Mouse (Mus musculus) adrenal gland, postnatal 25 days (tissue): ENCODE data around the gene Rapgefl1. TPM values are rescaled to one million over a fixed set of nuclear protein-coding genes. Genes with fewer than 3 reads are reported as not detected.
"Not testable (repeated sequence)": the region's sequence is repeated elsewhere in the genome, so short reads cannot be mapped to it uniquely, and the experiment has no call there.

Source experiments
- DNase-seq: peaks from one replicate; pipeline ENCODE4 v3.0.0; 2021; ENCODE audit warnings: mixed read lengths
- total RNA-seq: library from RNA; stranded (reverse); gene quantifications from 2 replicates; pipeline ENCODE4 v1.2.3, GENCODE M21; 2021

Rapgefl1 gene
- total RNA-seq, 1 experiment from 2014 or later = 0.70 TPM

GRCm38 (mm10) chr11:98816706-98817239 is 19.8 kb upstream of the Rapgefl1 start:
- DNase-seq = no peak

DNA sequence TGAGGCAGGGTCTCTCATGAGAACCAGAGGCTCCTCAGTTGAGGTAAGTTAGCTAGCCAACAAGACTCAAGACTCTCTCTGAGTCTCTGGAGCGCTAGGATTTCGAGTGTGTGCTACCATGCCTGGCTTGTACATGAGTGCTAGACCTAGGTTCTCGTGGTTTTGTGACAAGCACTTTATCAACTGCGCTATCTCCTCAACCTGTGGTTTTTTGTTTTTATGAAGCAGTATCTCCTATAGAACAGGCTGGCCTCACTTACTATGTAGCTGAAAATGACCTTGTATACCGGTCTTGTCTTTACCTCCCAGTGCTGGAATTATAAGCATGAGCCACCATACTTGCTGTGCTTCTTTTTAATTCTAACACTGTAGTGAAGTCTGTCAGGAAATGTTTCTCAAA is 15.6 kb upstream of the Rapgefl1 start:
- no peak for DNase-seq

DNA sequence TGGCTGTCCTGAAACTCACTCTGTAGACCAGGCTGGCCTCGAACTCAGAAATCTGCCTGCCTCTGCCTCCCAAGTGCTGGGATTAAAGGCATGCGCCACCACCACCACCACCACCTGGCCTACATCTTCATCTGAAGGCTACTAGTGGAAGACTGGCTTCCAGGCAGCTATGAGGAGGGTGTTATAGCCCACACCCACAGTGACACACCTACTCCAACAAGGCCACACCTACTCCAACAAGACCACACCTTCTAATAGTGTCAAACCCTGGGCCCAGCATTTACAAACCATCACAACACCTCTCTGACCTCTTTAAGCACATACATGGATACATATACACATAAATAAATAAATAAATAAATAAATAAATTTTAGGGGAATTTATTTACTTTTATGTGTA is 10.5 kb upstream of the Rapgefl1 start:
- DNase-seq = not testable (repeated sequence)

DNA sequence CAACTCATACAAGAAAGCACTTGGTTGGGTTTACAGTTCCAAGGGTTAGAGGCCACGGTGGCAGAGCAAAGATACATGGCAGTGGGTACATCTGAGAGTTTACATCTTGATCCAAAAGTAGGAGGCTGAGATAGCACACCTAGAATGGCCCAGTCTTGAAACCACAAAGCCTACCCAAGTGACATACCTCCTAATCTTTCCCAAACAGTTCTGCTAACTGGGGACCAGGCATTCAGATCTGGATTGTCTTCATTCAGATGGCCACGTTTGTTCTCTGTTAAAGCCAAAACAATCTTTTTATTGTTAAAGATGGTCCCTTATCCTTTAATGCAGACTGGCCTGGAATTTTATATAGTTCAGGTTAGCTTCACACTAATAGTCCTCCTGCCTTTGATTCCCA is 8.7 kb upstream of the Rapgefl1 start:
- DNase-seq = no peak

GRCm38 (mm10) chr11:98829091-98829775 is 7.4 kb upstream of the Rapgefl1 start:
- DNase-seq = no peak

GRCm38 (mm10) chr11:98829875-98830274 is 6.7 kb upstream of the Rapgefl1 start:
- no peak for DNase-seq

GRCm38 (mm10) chr11:98835296-98835695 is 1.3 kb upstream of the Rapgefl1 start:
- no peak for DNase-seq

- no peak for DNase-seq
These were observed 860 bp upstream of the Rapgefl1 start for GRCm38 (mm10) chr11:98835725-98836124.

GRCm38 (mm10) chr11:98836128-98836527 is 457 bp upstream of the Rapgefl1 start:
- DNase-seq = no peak

GRCm38 (mm10) chr11:98837231-98837704 is 683 bp downstream of the Rapgefl1 start:
- DNase-seq = no peak

DNA sequence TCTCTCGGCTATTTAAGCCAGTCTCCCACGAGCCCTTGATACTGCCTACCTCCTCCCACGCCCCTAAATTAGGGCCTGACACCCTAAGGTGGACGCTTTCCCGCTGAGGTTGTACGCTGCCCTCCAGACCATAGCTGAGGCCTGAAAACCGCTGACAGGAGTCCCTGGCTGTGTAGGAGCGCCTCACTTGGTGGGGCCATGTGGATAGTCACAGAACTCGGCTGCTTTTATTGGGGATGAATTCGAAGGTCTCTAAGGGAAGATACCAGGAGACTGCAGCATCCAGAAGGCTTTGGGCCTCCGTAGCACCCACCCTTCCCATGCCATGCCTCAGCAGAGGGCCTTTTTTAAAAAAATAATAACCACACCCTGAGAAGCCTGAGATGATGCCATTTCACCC is 1.3 kb downstream of the Rapgefl1 start:
- DNase-seq = no peak

DNA sequence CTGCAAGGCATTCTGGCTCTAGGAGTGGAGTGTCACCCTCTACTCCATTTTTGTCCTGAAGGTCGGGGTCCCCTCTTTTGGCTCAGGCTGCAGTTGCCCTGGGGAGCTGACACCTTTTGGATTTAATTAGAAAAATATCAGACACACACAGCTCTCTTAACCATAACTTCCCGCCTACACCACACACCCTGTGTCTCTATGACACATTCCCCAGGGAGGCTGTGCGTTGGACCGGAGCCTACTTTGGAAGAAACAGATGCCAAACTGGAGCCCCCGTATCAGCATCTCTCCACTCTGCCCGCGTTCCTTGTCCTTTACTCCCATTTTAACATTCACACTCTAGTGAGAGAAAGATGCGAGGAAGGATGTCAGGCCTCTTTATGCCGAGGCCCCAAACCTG is 1.9 kb downstream of the Rapgefl1 start:
- DNase-seq = no peak

DNA sequence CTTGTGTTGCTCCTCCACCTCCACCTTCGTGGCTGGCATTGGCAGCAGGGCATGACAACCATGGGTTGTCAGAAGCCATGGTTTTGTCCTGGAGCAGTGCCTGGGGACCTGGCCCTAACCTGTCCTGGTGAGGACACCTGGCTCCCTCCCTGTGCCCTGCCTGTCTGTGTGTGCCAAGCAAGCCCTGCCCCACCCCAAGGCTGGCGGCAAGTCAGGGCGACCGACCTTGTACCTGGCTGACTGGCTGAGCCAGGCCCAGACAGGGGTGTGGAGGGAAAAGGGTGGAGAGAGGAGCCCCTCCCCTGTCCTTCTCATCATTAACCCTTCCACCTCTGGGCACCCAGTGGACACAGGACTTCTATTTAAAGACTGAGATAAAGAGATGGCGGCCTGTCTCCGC is 2.8 kb downstream of the Rapgefl1 start:
- no peak for DNase-seq

DNA sequence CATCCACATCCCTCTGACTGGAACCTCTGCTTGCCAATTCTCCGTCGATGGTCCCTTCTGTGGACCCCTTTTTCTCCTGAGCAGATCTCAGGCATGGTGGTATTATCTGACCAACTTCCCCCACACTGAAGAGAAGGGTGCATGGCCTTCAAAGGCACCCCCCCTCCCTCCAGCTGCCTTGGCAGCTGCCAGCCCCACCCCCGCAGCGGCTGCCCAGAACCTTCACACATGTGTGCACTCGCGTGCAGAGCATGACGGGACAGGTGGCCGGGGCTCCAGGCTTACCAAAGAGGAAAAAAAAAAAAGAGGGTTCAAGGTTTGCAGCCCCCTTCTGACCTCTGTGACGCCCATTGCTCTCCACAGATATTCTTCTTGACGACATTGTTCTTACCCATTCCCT is 3.3 kb downstream of the Rapgefl1 start:
- DNase-seq = no peak

DNA sequence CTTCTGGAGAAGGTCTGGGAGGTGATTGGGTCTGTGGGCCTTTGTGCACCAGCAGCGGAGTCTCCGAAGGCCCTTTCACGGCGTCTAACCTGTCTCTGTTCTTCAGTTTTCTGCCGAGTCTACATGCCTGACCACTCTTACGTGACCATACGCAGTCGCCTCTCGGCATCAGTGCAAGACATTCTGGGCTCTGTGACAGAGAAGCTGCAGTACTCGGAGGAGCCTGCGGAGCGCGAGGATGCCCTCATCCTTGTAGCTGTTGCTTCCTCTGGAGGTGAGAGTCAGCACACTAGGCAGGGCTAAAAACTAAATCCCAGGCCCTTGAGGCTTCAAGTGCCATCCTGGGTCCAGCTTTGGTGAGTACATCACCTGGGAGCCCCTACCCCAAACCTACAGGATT is 9.4 kb downstream of the Rapgefl1 start:
- DNase-seq = no peak

DNA sequence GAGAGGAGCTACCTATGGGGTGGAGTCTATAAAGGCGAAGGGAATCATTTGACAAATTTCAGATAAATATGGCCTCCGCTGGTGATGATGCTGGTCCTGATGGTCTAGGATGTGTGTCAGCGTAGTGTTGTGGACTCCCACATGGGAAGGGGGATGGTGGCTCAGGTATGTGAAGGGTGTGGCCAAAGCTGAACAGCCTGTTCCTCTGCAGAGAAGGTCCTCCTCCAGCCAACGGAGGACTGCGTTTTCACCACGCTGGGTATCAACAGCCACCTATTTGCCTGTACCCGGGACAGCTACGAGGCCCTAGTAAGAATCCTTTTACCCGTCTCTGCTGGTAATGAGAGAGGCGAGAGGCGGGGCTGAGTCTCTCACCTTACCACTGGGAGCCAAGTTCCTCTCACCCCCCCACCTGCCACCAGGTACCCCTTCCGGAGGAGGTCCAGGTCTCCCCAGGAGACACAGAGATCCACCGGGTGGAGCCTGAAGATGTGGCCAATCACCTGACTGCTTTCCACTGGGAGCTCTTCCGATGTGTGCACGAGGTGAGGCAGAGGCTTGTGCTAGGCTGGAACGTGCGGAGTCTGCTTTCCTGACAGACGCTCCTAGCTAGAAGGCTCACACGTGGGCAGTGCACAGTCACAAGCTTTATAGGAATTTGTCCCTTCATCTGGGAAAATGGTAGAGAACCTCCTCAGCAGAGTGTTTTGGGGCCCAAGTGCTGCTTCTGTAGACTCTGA is 10.4 kb downstream of the Rapgefl1 start:
- no peak for DNase-seq

GRCm38 (mm10) chr11:98849196-98849894 is 12.8 kb downstream of the Rapgefl1 start:
- DNase-seq = no peak

DNA sequence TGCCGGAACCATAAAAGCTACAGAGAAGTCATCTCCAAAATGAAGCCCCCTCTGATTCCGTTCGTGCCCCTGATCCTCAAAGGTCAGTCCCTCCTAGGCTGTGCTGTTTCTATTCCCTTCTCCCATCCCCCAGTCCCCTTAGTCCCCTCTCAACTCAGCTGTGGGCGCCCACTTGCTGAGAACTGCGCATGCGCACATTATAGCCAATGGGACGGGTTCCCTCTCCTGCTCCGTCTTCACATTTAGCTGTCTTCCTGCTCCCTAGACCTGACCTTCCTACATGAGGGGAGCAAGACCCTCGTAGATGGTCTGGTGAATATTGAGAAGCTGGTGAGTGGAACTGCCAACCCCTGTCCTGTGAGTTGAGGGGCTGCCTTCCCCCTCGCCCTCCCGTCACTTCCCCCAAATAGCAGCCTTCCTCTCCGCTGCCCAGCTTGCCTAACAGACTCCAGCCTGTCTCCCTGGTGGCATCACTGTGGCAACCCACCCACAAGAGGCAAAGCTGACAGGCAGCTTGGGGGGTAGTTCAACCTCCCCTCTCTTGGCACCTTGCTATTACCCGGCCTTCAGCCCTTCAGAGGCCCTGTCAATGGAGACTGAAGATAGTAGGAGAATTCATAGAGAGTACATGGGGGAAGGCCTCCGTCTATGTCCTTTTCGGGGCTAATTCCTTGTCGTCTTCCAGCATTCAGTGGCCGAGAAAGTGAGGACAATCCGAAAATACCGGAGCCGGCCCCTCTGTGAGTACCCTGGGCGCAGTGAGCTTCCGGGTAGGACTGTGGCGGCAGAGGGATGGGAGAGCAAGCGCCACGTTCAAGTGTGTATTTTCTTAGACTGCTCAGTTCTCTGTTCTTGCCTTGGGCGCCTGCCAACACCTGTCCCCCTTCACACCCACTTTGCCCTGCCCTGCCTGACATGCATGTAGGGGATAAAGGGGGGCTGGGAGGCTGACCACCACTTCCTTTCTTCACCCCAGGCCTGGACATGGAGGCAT is 13.8 kb downstream of the Rapgefl1 start:
- no peak for DNase-seq

DNA sequence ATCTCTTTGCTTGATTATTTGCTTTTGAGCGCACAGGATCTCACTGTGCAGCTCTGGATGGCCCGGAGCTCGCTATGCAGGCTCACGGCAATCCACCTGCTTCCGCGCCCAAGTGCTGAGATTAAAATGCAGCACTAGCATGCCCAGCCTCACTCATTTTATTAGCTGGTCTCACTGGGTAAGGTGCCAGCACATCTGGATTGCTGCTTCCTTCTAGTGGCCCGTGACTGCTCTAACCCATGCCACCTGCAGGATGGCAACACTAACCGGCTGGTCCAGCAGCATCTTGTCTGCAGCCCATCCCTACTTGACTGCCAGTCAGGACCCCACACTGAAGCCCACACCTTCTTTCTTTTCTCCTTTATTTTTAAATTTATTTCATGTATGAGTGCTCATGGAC is 17.5 kb downstream of the Rapgefl1 start:
- no peak for DNase-seq

- DNase-seq = no peak
These were observed 18.1 kb downstream of the Rapgefl1 start for GRCm38 (mm10) chr11:98854659-98855058.
